Mouse (Mus musculus): ENCODE measurements around the gene Cdh24.

The Cdh24 gene

DNA sequence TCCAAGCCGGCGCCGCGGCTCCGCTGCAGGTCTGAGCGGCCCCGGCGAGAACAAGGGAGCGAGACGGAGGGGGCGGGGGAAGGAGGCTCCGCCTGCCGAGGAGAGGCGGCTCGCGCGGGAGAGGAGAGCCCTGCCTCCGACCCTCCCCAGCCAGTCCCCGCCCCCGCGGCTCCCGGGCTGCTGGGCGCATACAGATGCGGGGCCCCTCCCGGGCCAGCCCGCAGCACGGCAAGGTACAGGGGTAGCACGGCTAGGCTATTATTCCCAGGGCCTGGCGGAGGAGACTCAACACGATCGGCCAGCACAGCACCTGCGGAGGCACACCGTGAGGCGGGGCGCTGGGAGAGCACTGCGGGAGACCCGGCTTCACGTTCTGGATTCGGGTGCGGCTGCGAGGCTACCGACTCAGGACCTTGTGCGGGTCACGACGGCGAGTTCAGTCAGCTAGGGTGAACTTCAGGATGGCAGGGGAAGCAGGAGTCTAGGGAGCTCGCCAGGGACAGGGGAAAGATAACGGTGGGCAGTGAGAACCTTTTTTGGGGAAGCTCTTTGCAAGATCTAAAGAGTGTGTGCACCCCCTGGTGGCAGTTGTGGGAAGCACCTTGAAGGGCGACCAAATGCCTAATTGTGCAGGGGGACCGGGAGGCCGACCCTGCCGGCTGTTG, at the start of gene Cdh24:
Gene Cdh24 (minus strand): TSS at position 60 of the 665 bp plus-strand sequence.
- ATAC-seq (ENCODE audit: insufficient number of reproducible peaks, low FRiP score, low TSS enrichment), result peak; percentile 57

DNA sequence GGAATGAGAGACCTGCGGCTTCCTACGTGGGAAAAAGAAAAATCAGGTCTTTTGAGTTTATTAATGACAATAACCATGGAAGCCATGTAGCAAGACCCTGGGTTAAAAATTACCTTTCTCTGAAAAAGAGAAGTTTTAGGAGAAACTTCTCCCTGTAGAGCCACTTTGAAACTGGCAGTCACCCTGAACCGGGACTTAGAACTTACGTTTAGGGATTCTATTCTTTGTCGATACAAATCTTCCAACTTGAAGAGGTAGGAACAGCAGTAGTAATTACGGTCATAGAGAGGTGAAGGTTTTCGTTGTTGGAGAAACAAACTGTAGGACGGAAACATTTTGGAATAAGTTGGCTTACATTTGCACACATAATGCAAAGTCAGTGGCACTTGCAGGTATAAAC, 46.1 kb upstream of the Cdh24 start:
- no peak for ATAC-seq (ENCODE audit: insufficient number of reproducible peaks, low FRiP score, low TSS enrichment)

DNA sequence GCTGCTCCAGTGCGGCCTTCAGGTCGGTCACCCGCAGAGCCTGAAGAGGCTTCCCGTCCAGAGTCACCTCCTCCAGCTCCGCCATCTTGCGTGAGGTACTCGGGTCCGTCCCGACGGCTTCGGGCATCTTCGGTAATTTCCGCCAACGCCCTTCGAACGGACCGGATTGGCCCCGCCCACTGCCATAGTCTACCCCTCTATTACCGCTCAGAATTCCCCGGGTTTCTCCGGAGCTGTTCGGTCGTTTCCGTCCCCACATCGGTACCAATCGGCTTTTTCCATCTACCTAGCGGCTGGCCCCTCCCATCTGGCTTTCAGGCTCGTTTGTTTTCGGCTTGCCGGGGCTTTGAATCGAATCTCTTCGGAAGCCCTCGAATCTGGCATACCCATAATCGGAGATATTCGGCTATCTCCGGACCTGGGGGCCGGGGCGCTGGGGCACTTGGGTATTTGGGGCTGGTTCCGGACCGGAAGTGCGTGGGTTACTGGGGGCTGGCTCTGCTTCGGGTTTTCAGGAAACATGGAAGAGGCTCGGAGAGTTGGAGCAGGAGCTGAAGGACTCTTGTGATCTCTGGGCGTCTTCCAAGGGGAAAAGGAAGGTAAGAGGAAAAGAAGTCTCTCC, 45.5 kb upstream of the Cdh24 start, which contains the start of gene Acin1:
Gene Acin1 (minus strand): TSS at position 410 of the 622 bp plus-strand sequence.
- ATAC-seq (ENCODE audit: insufficient number of reproducible peaks, low FRiP score, low TSS enrichment), result peak; percentile 90

DNA sequence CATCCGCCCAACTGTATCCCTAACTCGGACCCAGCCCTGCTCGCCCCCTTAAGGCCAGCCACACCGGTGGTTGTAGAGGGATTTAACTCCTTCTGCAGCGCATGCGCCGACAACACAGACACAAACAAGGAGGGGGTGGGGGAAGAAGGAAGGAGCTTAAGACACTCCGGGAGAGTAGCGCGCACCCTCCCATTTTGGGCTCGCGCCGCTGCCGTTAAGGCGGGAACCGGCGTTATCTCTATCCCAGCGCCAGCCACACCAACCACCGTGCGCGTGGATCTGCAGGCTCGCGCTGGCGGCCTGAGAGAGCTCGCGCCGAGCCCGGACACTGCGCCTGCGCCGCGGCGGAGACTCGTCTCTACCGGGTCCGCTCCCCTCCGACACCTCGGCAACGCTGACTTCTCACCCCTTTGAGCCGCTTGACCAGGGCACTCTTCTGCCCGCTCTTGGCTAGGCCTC, 44.9 kb upstream of the Cdh24 start, which contains the start of gene 1700123O20Rik:
Gene 1700123O20Rik (plus strand): TSS at position 154 of the 459 bp plus-strand sequence.
- peak; percentile 74 for ATAC-seq (ENCODE audit: insufficient number of reproducible peaks, low FRiP score, low TSS enrichment)

DNA sequence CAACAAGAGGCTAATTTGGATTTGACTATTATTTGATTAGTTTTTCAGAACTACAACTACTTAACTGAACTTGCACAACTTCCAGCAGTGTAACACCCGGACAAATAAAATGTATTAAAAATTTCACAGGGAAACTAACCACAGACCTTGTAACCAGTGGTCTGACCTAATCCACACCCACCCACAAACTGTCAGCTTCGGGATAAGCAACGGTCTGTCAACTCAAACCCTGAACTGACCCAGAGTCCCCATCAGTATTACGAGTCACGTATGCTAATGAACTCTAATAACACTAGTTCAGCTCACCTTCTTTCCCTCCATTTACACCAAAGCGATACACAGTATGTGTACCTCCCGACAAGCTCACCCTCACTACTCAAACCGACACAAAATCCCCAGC, 44.3 kb upstream of the Cdh24 start:
- ATAC-seq (ENCODE audit: insufficient number of reproducible peaks, low FRiP score, low TSS enrichment), result no peak

DNA sequence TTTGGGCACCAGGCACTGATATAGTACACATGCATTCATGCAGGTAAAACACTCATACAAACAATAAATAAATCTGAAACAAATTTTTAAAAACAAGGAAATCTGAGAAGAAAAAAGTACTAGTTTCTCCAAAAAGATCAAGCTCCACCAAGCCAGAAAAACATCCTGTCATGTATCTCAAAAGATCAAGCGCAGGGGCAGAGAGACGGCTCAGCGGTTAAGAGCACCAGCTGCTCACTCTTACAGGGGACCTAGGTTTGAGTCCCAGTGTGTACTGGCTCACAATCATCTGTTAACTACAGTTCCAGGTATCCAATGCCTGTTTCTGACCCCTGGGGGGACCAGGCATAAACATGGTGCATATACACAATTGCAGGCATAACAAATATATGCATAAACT, 41.2 kb upstream of the Cdh24 start:
- ATAC-seq (ENCODE audit: insufficient number of reproducible peaks, low FRiP score, low TSS enrichment), result no peak

DNA sequence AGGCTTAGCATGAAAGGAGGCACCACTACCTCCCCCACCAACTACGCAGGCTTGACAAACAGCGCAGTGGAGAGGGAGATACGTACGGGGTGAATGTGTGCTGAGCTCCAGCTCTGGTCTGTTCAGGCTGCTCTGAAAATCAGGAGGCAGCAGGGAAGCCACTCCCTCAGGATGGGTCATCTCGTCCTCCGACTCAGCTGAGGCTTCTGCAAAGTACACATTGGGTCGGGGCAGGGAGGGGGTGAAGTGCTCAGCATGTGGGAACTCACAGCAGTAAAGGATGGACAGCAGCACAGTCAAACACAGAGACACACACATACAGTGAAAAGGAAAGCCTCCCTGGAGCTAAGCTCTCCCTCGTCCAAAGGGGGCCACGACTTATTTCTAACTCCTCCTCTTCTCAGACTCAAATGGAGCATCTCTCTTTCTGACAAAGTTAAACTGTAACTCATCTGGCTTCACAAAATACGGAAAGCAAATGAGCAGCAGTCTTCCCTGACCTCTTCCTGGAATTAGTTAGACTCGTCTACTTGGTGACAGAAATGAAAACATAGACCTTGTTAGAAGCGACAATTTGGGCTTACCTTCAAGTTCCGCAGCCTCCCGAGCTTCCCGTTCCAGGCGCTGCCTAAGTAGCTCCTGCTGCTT, 37.6 kb upstream of the Cdh24 start:
- no peak for ATAC-seq (ENCODE audit: insufficient number of reproducible peaks, low FRiP score, low TSS enrichment)

DNA sequence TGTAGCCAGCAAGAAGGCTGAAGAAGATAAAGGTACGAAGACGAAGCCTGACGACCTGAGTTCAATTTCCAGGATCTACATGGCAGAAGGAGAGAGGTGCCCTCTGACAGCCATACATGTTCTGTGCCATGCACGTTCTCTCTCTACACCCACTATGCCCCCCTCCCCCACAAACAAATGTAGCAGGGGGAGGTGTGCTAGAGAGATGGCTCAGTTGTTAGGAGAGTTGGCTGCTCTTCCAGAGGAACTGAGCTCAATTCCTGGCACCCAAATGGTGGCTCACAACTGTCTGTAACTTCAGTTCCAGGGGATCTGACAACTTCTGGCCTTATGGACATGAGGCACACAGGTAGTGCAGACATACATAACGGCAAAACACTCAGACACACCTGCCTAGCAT, 35.1 kb upstream of the Cdh24 start:
- ATAC-seq (ENCODE audit: insufficient number of reproducible peaks, low FRiP score, low TSS enrichment), result no peak

DNA sequence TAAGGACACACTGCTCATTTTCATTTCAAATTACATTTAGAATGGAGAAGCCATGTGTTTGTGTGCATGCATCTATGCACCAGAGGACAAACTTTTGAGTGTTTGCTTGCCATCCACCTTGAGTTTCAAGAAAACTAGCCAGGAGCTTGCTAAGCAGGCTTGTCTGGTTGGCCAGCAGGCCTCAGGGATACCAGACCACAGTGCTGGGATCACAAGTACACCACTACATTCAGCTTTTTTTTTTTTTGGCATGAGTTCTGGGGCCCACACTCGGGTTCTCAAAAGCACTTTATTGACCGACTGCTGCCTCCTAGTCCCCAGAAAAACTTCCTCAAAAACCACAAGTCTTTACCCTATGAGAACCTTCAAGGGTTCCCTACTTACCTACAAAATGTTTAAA, 33.2 kb upstream of the Cdh24 start:
- ATAC-seq (ENCODE audit: insufficient number of reproducible peaks, low FRiP score, low TSS enrichment), result no peak

DNA sequence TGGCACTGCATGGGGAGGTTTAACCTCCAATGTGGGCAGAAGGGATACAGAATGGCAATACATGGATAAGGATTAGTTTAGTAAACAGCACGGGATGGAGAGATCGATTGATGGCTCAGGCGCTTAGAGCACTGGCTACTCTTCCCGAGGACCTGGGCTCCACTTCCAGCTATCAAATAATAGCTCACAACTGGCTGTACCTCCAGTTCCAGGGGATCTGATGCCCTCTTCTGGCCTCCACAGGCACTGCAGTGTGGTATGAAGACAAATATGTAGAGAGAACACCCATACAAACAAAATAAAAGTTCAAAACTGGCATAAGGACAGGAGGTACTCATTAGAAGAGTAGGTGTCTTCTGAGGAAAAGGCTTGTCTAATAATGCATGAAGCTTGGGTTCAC, 28.2 kb upstream of the Cdh24 start:
- no peak; the same call in 1 of the 2 replicates for ATAC-seq (ENCODE audit: insufficient number of reproducible peaks, low FRiP score, low TSS enrichment)

DNA sequence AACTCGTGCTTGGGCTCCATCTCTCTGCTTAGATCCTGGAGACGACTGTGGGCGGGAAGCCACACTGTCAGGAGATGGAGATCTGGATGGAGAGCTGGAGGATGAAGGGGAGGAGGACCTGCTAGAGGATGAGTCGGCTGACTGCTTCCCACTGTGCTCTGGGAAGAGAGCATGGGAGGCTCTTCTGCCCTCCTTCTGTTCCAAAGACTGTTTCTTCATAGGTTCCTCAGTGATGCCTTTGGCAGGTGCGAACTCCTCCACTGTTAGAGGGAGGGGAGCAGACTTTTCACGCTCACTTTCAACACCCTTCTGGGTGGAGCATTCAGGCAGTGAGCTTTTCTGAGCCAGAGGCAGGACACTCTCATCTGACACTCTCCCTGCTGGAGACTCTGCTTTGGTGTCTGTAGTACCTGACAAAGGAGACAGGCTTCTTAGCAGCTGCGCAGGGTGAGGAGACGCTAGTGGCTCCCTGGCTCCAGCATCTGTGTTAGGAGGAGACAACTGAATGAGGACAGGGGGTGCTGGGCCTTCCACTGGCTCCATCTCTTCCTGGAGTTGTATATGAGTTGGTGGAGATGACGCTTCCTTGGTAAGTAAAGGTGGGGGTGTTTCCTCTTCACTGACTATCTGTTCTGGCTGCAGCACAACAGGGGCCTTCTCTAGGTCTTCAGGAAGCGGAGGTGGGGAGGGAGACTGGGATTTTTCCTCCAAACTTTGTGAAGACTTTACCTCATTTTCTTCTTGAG, 23.5 kb upstream of the Cdh24 start:
- ATAC-seq (ENCODE audit: insufficient number of reproducible peaks, low FRiP score, low TSS enrichment), result no peak

DNA sequence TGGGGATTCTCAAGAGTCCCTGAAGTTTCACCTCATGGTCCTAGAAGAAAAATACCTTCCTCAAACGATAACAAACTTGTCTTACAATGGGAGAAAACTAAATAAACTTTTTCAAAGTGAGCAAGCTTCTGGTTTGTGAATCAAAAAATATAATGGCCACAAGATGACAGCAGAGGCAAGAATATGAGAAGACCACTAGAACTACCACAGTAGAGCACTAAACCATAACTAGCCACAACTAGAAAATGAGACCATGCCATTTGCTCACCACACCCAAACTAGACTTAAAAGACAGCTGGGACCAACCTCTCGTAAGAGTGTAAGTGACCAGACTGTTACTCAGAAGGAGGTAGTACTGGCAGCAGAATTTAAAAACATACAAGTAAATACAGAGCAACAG, 18.8 kb upstream of the Cdh24 start:
- ATAC-seq (ENCODE audit: insufficient number of reproducible peaks, low FRiP score, low TSS enrichment), result no peak

DNA sequence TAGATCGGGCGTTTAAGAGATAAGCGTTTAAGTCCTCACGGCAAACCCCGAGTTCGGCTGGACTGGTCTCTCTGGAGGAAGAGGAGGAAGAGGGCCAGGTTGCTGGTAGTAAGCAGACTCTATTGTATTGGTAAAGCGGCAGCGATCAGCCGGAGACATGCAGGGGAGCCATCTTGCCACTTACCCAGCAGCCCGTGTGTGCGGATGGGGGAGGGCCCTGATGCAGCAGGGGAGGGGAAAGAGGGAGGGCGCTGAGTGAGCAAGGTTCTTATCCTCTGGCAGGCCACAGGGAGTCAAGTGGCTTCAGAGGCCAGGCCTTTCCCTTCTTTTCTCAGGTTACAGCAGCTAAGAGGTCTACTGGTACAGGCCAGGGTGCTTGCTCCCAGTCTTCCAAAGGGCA, 12.3 kb upstream of the Cdh24 start:
- ATAC-seq (ENCODE audit: insufficient number of reproducible peaks, low FRiP score, low TSS enrichment), result peak; percentile 88

DNA sequence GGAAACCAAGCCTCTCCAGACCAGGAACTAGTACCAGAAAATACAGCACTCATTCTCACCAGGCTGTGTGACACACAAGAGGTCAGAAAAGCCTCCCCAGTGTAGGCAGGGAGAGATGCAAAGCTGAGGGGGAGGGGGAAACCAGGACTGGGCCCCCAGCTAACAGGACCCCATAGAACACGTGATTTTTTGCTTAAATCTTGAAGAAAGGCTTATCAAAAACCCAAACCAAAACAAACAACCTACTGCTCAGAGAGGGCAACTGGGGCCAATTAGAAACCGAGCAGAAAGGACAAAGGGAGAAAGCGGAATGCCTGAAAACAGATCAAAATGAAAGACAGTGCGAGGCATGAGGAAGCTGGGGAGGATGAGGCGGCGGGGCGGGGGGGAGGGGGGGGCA, 11.6 kb upstream of the Cdh24 start:
- ATAC-seq (ENCODE audit: insufficient number of reproducible peaks, low FRiP score, low TSS enrichment), result no peak

DNA sequence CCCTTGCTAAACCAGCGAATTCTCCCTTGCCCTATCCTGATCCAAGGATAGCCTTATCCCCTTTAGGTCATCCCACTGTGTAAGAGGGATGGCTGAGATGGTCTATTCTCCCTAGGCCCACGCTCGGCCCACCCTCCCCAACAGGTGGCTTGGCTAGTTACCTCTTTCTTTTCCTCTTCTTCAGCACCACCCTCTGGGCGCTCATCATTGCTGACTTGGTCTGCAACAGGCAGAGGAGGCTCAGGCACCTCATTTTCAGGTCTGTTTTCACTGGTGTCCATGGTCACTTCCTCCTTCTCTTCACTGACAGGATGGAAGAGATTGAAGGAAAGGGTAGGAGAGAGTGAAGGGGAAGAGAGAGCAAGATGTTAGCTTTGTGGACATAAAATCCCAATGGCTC, 10.4 kb upstream of the Cdh24 start:
- ATAC-seq (ENCODE audit: insufficient number of reproducible peaks, low FRiP score, low TSS enrichment), result no peak

DNA sequence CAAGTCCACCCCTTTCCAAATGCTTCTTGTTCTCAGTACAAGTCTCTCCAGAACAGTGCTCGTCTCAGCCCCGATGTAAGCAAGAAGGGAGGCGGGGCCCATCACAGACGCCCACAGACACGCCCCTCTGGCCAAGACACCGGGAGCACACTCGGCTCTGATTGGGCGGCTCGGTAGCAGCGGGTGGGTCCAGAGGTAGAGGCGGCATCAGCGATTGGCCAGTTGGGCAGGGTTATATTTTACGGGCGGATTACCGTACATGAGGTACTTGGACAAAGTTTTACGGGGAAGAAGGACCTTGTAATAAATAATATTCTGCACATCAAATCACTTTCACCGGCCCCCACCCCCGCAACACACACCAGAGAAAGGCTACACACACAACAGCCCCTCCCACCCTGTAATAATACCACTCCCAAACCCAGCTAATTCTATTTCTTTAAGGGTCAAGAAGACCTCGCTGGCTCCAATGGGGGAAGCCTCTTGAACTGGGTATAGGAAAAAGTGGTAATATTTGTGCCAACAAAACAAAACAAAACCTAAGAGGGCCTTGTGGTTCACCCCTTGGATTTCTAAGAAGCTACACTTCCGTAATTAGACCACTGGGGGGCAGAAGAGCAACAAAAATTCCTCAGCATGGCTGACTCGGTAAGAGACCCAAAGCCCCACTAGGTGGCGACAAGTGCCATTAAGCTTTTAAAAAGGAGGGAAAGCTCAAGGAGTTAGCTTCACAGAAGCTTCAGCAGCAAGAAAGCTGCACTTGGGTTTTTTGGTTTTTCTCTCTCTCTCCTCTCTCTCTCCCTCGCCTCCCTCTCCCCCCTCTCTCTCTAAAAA, 9.7 kb upstream of the Cdh24 start:
- ATAC-seq (ENCODE audit: insufficient number of reproducible peaks, low FRiP score, low TSS enrichment), result peak; percentile 64; the same call in 1 of the 2 replicates

DNA sequence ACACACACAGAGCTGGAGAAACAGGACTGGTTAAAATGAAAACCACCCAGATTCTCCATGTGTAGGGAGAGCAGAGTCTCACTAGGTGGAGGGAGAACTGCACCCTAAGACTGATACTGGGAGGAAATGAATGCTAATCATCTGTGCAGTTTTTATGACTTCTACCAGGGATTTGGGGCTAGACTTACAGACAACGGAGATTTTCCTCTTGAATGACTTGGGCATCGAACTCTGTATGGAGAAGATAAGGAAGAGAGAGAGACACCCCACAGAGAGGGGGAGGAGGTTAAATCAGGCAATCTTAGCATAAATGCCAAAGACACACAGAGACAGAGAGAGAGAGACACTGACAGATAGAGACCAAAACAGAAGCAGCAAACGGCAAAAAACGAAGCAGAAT, 6.7 kb upstream of the Cdh24 start:
- ATAC-seq (ENCODE audit: insufficient number of reproducible peaks, low FRiP score, low TSS enrichment), result no peak

DNA sequence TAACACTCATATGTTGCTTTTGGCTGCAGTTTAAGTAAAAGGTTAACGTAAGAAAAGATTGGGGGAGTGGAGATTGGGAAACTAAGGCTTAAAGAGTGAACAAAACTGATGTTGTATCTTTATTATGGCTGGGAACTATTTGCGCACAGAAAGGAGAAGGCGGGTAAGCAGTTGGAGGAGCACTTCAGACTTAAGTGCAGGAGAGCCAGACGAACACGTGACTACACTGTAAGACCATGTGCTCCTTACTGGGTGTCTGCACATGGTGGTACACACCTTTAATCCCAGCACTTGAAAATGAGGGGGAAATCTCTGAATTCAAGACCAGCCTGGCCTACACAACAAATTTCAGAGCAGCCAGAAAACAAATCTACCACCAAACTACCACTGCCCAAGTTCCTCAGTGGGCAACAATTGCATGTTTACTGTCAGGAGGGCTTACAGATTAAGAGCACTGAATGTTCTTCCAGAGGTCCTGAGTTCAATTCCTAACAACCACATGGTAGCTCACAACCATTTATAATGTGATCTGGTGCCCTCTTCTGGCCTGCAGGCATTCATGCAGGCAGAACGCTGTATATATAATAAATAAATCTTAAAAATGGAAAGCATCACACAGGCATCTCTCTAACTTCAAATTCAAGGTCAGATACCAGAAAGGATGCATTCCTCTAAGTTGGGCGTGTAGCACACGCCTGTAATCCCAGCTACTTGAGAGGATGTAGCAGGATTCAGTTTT, 5.9 kb upstream of the Cdh24 start:
- no peak for ATAC-seq (ENCODE audit: insufficient number of reproducible peaks, low FRiP score, low TSS enrichment)

DNA sequence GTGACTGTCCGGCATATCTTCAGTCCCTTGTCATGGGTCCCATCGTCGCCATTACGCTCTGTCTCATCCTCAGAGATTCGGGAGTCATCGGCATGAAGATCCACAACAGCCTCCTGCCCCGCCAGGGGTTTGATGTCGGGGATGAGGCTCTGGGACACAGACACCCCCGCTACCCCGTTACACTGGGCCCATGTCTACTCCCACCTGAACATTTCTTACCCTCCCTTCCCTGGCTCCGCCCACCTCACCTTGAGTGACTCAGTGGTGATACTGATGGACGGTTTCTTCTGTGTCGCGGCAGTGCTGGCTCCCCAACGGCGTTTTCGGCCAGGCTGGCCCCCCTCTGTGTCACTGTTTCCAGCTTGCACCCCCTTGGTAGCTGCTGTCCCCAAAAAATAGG, 5.3 kb upstream of the Cdh24 start:
- no peak for ATAC-seq (ENCODE audit: insufficient number of reproducible peaks, low FRiP score, low TSS enrichment)

All from cerebellum, adult (tissue).